Mouse (Mus musculus) heart, adult 2 months (tissue): Measurements from ENCODE around the gene Gm17581.

ENCODE experiments used
- CTCF ChIP-seq: fragments of 200-600 bp; IDR thresholded peaks from 2 replicates; pipeline ENCODE4 v1.8.1; 2022; ENCODE audit warnings: antibody characterized with exemption, mild to moderate bottlenecking, moderate library complexity
- POLR2A ChIP-seq: fragments of 200-500 bp; IDR thresholded peaks from 2 replicates; pipeline ENCODE4 v1.6.1; 2011; ENCODE audit warnings: mild to moderate bottlenecking, low read depth, low read length, control low read depth; ENCODE audit not compliant: insufficient read depth

DNA sequence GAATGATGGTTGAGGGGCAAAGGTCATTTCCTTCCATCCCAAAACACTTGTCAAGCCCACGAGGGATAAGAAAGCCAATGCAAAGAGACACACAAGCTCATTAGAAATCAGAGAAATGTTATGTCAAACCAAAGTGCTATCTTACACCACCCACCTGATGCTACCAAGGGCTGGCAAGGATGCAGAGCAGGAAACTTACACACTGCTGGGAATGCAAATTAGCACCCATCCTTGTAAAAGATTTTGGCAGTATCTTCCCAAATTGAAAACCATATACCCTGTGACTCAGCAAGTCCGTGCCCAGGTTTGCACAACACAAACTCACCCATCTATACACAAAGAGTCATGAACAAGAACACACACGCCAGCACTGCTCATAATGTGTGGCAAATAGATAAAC lies 9.8 kb upstream of the Gm17581 start:
- TF ChIP-seq POLR2A (no peak), CTCF (no peak)
